Mouse (Mus musculus) limb, embryonic 14.5 days (tissue): ENCODE results near the gene Pik3c2b. TPM values are rescaled to one million over a fixed set of nuclear protein-coding genes. Genes with fewer than 3 reads are reported as not detected.

ENCODE experiments used
- ATAC-seq: fragments of 200-750 bp; cut with Nextera tagmentation; 2 replicates; pipeline ENCODE4 v1.8.0; 2017; ENCODE audit warnings: low read depth, moderate number of reproducible peaks, moderate TSS enrichment; ENCODE audit not compliant: low FRiP score
- DNase-seq: peaks from one replicate; pipeline ENCODE4 v3.0.0-alpha.2; 2015; ENCODE audit warnings: low spot score
- H3K27ac ChIP-seq: fragments of 300-500 bp; sonication (generic); replicated peaks from 2 replicates; pipeline ENCODE4 v1.5.1; 2014; ENCODE audit warnings: low read depth, mild to moderate bottlenecking, low read length, moderate library complexity, mixed read lengths
- H3K27me3 ChIP-seq: fragments of 300-500 bp; sonication (generic); 2 replicates; pipeline ENCODE4 v1.6.1; 2014; ENCODE audit warnings: low read length, mixed read lengths; ENCODE audit not compliant: control insufficient read depth, insufficient read depth
- H3K36me3 ChIP-seq: fragments of 300-500 bp; sonication (generic); 2 replicates; pipeline ENCODE4 v1.6.1; 2014; ENCODE audit warnings: mild to moderate bottlenecking, low read length, moderate library complexity, mixed read lengths; ENCODE audit not compliant: control insufficient read depth, insufficient read depth
- H3K4me1 ChIP-seq: fragments of 300-500 bp; sonication (generic); 2 replicates; pipeline ENCODE4 v1.6.1; 2014; ENCODE audit warnings: antibody characterized with exemption, low read length, mixed read lengths; ENCODE audit not compliant: control insufficient read depth, insufficient read depth
- H3K4me2 ChIP-seq: fragments of 300-500 bp; sonication (generic); replicated peaks from 2 replicates; pipeline ENCODE4 v1.6.1; 2014; ENCODE audit warnings: low read depth, mild to moderate bottlenecking, low read length, moderate library complexity; ENCODE audit not compliant: severe bottlenecking
- H3K4me3 ChIP-seq: fragments of 300-500 bp; sonication (generic); replicated peaks from 2 replicates; pipeline ENCODE4 v1.5.1; 2014; ENCODE audit warnings: low read length
- H3K9ac ChIP-seq: fragments of 300-500 bp; sonication (generic); 2 replicates; pipeline ENCODE4 v1.6.1; 2014; ENCODE audit warnings: mild to moderate bottlenecking, low read depth, low read length, moderate library complexity; ENCODE audit not compliant: severe bottlenecking
- H3K9me3 ChIP-seq: fragments of 300-500 bp; sonication (generic); 2 replicates; pipeline ENCODE4 v1.6.1; 2016; ENCODE audit warnings: low read length; ENCODE audit not compliant: control insufficient read depth
- POLR2A ChIP-seq: fragments of 200-500 bp; IDR thresholded peaks from 2 replicates; pipeline ENCODE4 v1.8.0; 2012; ENCODE audit warnings: inconsistent platforms, mild to moderate bottlenecking, moderate library complexity, borderline replicate concordance; ENCODE audit not compliant: insufficient read depth, insufficient read length; ENCODE audit errors: extremely low read depth
- WGBS: fragments of 180-500 bp; shearing (Covaris S2); extraction: QIAGEN DNeasy Blood & Tissue Kit; methylation state at CpG from one replicate; pipeline ENCODE4 v1.1.7; 2014; 5-methylcytosine and 5-hydroxymethylcytosine counted together
- polyA plus RNA-seq, 2 experiments: library from polyadenylated mRNA; depleted of rRNA in 1 of 2; stranded (reverse) in 1 of 2; unstranded in 1 of 2; fragments of >200 nt; fragmentation: Nextera tagmentation in 1 of 2; extraction: Ambion mirVana in 1 of 2; gene quantifications; 2 replicates each; pipeline versions ENCODE4 v1.2.1 to v1.2.3; 2012 to 2014

Pik3c2b gene
- polyA plus RNA-seq, 2 experiments, result 8.1 to 10.7 TPM

DNA sequence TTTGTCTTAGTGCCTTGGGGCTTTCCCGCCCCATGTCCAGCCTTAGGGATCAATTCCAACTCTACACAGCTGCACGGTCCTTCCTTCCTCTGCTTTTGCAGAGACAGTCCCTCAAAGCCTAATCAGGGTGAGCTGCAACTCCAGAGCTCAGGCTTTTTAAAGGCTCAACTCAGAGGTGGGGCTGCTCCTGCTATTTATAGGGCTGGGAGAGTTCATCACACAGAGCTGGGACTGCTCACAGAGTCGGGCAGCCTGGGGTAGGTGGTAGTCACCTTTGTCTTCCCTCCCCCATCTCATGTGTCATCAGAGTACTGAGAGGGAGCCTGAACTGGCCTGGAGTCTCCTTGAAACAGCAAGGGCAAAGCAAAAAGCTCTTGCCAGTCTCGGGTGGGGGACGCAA, 22.8 kb downstream of the Pik3c2b start:
- no peaks in the 10 kb centered on the region for H3K27me3 ChIP-seq
- WGBS, result 56% methylated on average over 5 of the region's 5 CpGs
- H3K27ac ChIP-seq, result peak overlapping the region; percentile 43
- no peaks in the 10 kb centered on the region for H3K9me3 ChIP-seq
- H3K4me1 ChIP-seq, result peaks cover 13% of the 10 kb centered on the region
- DNase-seq, result no peak
- peaks cover 13% of the 10 kb centered on the region for H3K36me3 ChIP-seq
- ATAC-seq, result 0 out of 2 replicates have a peak, but pooled peaks have one; percentile 20
- TF ChIP-seq POLR2A, result no peak
- peak overlapping the region; percentile 4; the same call in 1 of the 2 replicates for H3K9ac ChIP-seq
- H3K4me3 ChIP-seq, result no peak overlapping the region
- no peak overlapping the region for H3K4me2 ChIP-seq

DNA sequence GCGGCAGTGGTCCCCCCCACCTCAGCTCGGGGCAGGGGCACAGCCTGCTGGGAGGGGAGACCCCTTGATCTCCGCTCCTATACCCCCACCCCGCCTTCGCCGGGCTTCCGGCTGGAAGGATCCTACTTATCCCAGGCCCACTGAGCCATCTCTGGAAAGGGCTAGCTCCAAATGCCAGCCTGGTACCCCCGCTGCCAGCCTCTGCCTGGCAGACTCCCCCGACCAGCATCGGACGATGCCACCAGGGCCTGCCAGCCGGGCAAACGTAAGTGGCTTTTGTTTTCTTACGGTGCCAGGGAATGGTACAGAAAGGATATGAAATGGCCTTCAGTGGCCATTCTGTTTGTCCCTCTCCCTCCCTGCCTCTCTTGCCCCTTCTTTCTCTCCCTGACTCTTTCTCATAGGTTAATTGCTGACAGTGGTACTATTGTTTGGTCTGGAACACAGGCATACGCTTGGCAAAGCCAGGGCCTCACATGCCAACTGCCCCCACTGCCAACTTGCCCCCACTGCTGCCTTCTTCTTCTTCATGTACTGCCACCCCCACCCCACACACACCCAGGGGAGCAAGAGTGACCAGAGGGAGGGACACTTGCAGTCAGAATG, 23.3 kb downstream of the Pik3c2b start:
- H3K36me3 ChIP-seq, result peaks cover 13% of the 10 kb centered on the region
- no peaks in the 10 kb centered on the region for H3K27me3 ChIP-seq
- H3K4me2 ChIP-seq, result no peak overlapping the region
- H3K27ac ChIP-seq, result peak overlapping the region; percentile 43
- no peaks in the 10 kb centered on the region for H3K9me3 ChIP-seq
- 93% methylated on average over 15 of the region's 15 CpGs for WGBS
- peaks cover 13% of the 10 kb centered on the region for H3K4me1 ChIP-seq
- ATAC-seq, result no peak
- no peak for DNase-seq
- no peak overlapping the region for H3K9ac ChIP-seq
- H3K4me3 ChIP-seq, result no peak overlapping the region
- no peak for TF ChIP-seq POLR2A

DNA sequence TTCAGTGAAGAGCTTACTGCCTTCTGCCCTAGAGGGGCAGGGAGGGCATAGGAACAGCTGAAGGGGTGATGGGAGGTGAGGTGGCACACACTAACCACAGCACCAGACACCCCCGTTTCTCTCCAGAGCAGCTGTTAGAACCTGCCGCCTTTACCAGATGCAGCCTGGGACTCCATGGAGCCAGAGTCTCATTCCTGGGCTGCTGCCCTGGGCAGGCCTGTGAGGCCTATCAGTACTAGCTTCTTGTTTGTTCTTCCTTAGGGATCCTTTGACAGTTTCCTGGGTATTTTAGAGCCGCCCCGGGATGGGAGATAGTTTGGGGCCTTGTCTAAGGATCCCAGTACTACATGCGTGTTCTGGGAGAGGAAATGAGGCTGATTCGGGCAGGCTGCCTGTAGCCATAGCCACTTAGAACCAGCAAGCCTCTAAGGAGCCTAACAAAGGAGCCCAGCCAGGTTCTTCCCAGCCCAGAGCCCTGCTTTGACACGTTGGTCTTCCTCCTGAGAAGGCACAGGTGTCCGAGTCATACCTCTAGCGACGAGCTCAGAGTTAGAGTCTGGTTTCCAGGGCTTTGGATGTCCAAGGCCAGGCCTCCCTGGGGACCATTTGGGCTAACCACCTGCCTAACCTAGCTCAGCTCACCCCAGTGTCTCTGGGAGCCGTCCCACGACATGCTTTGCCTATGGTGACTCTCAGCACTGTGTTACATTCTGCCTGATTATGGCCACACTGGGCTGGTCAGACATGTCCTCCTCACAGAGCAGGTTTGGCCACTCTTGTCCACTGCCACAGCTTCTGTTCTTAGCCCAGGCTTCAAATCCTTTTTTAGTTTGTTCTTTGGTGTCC, 24.0 kb downstream of the Pik3c2b start:
- no peaks in the 10 kb centered on the region for H3K9me3 ChIP-seq
- peaks cover 13% of the 10 kb centered on the region for H3K36me3 ChIP-seq
- no peak overlapping the region for H3K4me3 ChIP-seq
- WGBS, result 72% methylated on average over 12 of the region's 12 CpGs
- H3K4me2 ChIP-seq, result no peak overlapping the region
- no peaks in the 10 kb centered on the region for H3K27me3 ChIP-seq
- ATAC-seq (no peak), DNase-seq (no peak)
- H3K27ac ChIP-seq, result peak overlapping the region; percentile 14; the same call in 1 of the 2 replicates
- peaks cover 13% of the 10 kb centered on the region for H3K4me1 ChIP-seq
- TF ChIP-seq POLR2A, result no peak
- no peak overlapping the region for H3K9ac ChIP-seq

DNA sequence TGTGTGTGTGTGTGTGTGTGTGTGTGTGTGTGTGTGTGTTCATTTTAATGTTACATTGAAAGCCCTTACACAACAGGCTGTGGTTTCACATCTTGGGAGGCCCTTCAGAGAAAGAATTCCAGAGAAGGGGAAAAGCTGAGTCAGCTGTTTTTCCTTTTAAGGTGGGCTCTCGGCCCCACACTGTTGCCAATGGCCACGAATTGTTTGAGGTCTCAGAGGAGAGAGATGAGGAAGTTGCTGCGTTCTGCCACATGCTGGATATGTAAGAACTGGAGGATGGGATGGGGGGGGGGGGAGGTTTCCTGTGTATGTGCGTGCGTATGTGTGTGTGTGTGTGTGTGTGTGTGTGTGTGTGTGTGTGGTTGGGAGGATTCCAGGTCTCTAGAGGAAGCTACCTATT, 24.7 kb downstream of the Pik3c2b start:
- peaks cover 13% of the 10 kb centered on the region for H3K4me1 ChIP-seq
- ATAC-seq, result peak; percentile 69
- no peak overlapping the region for H3K9ac ChIP-seq
- no peaks in the 10 kb centered on the region for H3K9me3 ChIP-seq
- H3K36me3 ChIP-seq, result peaks cover 13% of the 10 kb centered on the region
- no peak overlapping the region for H3K27ac ChIP-seq
- peak; percentile 88 for DNase-seq
- H3K4me3 ChIP-seq, result no peak overlapping the region
- no peaks in the 10 kb centered on the region for H3K27me3 ChIP-seq
- TF ChIP-seq POLR2A, result no peak
- 38% methylated on average over 5 of the region's 5 CpGs for WGBS
- no peak overlapping the region for H3K4me2 ChIP-seq

DNA sequence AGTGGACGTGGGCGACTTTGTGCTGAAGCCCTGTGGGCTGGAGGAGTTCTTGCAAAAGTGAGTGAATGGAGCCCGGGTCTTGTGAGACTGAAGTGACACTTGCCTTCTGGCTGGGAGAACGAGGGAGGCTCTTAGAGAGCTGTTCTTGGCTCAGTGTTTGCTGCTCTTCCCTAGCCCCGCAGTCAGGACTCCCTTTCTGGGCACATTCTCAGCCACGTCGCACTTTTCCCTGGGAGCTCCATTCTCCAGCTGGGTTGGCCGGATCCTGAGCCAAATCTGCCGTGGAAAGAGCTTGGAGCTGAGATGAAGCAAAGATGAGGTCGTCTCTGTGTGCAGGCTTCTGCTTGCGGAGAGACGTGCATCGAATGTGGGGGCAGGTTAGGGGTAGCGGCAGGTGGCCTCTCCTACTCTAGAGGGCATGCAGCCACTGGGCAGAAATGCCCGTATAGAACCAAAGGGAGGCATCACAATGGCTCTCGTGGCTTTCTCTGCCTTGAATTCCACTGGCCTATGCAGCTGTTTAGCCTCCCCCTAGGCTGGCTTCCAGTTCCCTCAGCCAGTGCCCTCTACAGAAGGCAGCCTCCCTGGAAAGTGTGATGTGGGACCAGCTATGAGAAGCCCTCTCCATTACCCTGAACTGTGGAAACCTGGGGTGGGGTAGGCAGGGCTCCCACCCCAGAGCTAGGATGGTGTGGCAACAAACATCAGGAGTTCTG, 26.4 kb downstream of the Pik3c2b start:
- DNase-seq (no peak), ATAC-seq (no peak)
- TF ChIP-seq POLR2A, result no peak
- H3K27ac ChIP-seq, result no peak overlapping the region
- peaks cover 13% of the 10 kb centered on the region for H3K4me1 ChIP-seq
- WGBS, result 73% methylated on average over 16 of the region's 16 CpGs
- no peak overlapping the region for H3K4me3 ChIP-seq
- no peaks in the 10 kb centered on the region for H3K9me3 ChIP-seq
- no peak overlapping the region for H3K4me2 ChIP-seq
- peaks cover 6% of the 10 kb centered on the region for H3K36me3 ChIP-seq
- no peaks in the 10 kb centered on the region for H3K27me3 ChIP-seq
- H3K9ac ChIP-seq, result no peak overlapping the region
